Mouse (Mus musculus) limb, embryonic 10.5 days (tissue): ENCODE measurements around the gene Tmem88b. TPM values are rescaled to one million over a fixed set of nuclear protein-coding genes. Genes with fewer than 3 reads are reported as not detected.

Source experiments
- microRNA-seq: library from miRNA; unstranded; fragments of <30 nt; microRNA quantifications from one replicate; pipeline ENCODE4, GENCODE M21; 2017
- polyA plus RNA-seq: library from polyadenylated mRNA; unstranded; fragments of >200 nt; fragmentation: Nextera tagmentation; extraction: Ambion mirVana; gene quantifications from 2 replicates; pipeline ENCODE4 v1.2.1, GENCODE M21; 2016

The Tmem88b gene
- polyA plus RNA-seq, 1 experiment from 2014 or later, result 0.33 TPM

Small RNAs within 50 kb of the gene (microRNA-seq; reads per million reads assigned to microRNA genes)
- not detected for gene Gm27743

Other genes with a start within 250 kb of the Tmem88b start
- gene Nadk, start 223.5 kb downstream of the Tmem88b start, polyA plus RNA-seq, result 116 and 119 TPM in 2 replicates
- gene Slc35e2, start 184.5 kb downstream of the Tmem88b start, polyA plus RNA-seq, result 12.2 and 13.6 TPM in 2 replicates
- gene Cdk11b, start 161.0 kb downstream of the Tmem88b start, polyA plus RNA-seq, result 74.1 and 74.8 TPM in 2 replicates
- not detected in 2 replicates for gene Gm10563, start 140.5 kb downstream of the Tmem88b start, polyA plus RNA-seq
- gene Mmp23, start 132.5 kb downstream of the Tmem88b start, polyA plus RNA-seq, result 8.4 and 10.4 TPM in 2 replicates
- gene Mib2, start 116.7 kb downstream of the Tmem88b start, polyA plus RNA-seq, result 18.9 and 25.2 TPM in 2 replicates
- gene Fndc10, start 91.5 kb downstream of the Tmem88b start, polyA plus RNA-seq, result 1.5 and 2.6 TPM in 2 replicates
- gene Ssu72, start 81.1 kb downstream of the Tmem88b start, polyA plus RNA-seq, result 161 and 163 TPM in 2 replicates
- 0.58 and 0.79 TPM in 2 replicates for gene Tmem240, start 51.1 kb downstream of the Tmem88b start, polyA plus RNA-seq
- gene Atad3a, start 24.8 kb downstream of the Tmem88b start, polyA plus RNA-seq, result 138 and 161 TPM in 2 replicates
- gene Vwa1, start 11.2 kb downstream of the Tmem88b start, polyA plus RNA-seq, result 4.7 and 6.6 TPM in 2 replicates
- 0.18 TPM in 1 of 2 replicates, not detected in the other for gene Ankrd65, start 4.6 kb upstream of the Tmem88b start, polyA plus RNA-seq
- 246 and 297 TPM in 2 replicates for gene Mrpl20, start 17.0 kb upstream of the Tmem88b start, polyA plus RNA-seq
- gene Ccnl2, start 26.6 kb upstream of the Tmem88b start, polyA plus RNA-seq, result 174 and 196 TPM in 2 replicates
- gene Aurkaip1, start 45.4 kb upstream of the Tmem88b start, polyA plus RNA-seq, result 186 and 204 TPM in 2 replicates
- 39.2 and 48.9 TPM in 2 replicates for gene Mxra8, start 53.8 kb upstream of the Tmem88b start, polyA plus RNA-seq
- 3.8 and 4.7 TPM in 2 replicates for gene Dvl1, start 61.5 kb upstream of the Tmem88b start, polyA plus RNA-seq
- 0.24 and 0.31 TPM in 2 replicates for gene Tas1r3, start 77.5 kb upstream of the Tmem88b start, polyA plus RNA-seq
- 18.9 and 19.0 TPM in 2 replicates for gene Cptp, start 83.6 kb upstream of the Tmem88b start, polyA plus RNA-seq
- gene Ints11, start 83.7 kb upstream of the Tmem88b start, polyA plus RNA-seq, result 106 and 107 TPM in 2 replicates
- gene Pusl1, start 105.9 kb upstream of the Tmem88b start, polyA plus RNA-seq, result 52.4 and 55.5 TPM in 2 replicates
- gene Acap3, start 105.9 kb upstream of the Tmem88b start, polyA plus RNA-seq, result 20.9 and 25.3 TPM in 2 replicates
- 163 and 168 TPM in 2 replicates for gene Ube2j2, start 158.0 kb upstream of the Tmem88b start, polyA plus RNA-seq
- gene C1qtnf12, start 176.4 kb upstream of the Tmem88b start, polyA plus RNA-seq, result 23.4 and 24.5 TPM in 2 replicates
- 13.3 and 14.8 TPM in 2 replicates for gene B3galt6, start 206.8 kb upstream of the Tmem88b start, polyA plus RNA-seq
- gene Sdf4, start 207.0 kb upstream of the Tmem88b start, polyA plus RNA-seq, result 143 and 149 TPM in 2 replicates
- 0.60 and 0.61 TPM in 2 replicates for gene Tnfrsf4, start 228.0 kb upstream of the Tmem88b start, polyA plus RNA-seq
- 1.2 and 1.5 TPM in 2 replicates for gene Tnfrsf18, start 240.3 kb upstream of the Tmem88b start, polyA plus RNA-seq